Mouse (Mus musculus): Measurements from ENCODE around the gene Pou2f2. TPM values are rescaled to one million over a fixed set of nuclear protein-coding genes. Genes with fewer than 3 reads are reported as not detected.
A peak's percentile ranks its signal among the peaks of the same experiment; 100 is the strongest.

Pou2f2 gene
- 1 to 10 TPM; 6.9 to 8.1 TPM for total RNA-seq (2021)
- long read RNA-seq, partial matches to known transcripts, result 0 of 2 reads
- long read RNA-seq, other reads (novel, unspliced or antisense), result 2 of 2 reads

GRCm38 (mm10) chr7:25179606-25180161 is at the start of gene Pou2f2:
Pou2f2 (minus strand) TSS chr7:25179726.
- DNase-seq (ENCODE audit: low spot score in 2 of 2), result peak; percentile 83 to 85

- DNase-seq (ENCODE audit: low spot score in 2 of 2), result peak in 1 of 2 experiments; percentile 66
Measured at GRCm38 (mm10) chr7:25227523-25228300, 48.2 kb upstream of the Pou2f2 start.

- no peak for DNase-seq (ENCODE audit: low spot score in 2 of 2)
Measured at GRCm38 (mm10) chr7:25222275-25222967, 42.9 kb upstream of the Pou2f2 start.

GRCm38 (mm10) chr7:25221102-25221883 is 41.8 kb upstream of the Pou2f2 start, which contains the start of gene Zfp526:
Zfp526 (plus strand) TSS chr7:25221425.
- DNase-seq (ENCODE audit: low spot score in 2 of 2), result peak; percentile 98 to 99

GRCm38 (mm10) chr7:25220457-25221101 is 41.1 kb upstream of the Pou2f2 start, which contains the start of gene Dedd2:
Dedd2 (minus strand) TSS chr7:25220615.
- DNase-seq (ENCODE audit: low spot score in 2 of 2), result no peak

- peak; percentile 95 to 97 for DNase-seq (ENCODE audit: low spot score in 2 of 2)
Measured at GRCm38 (mm10) chr7:25219756-25220456, 40.4 kb upstream of the Pou2f2 start.

GRCm38 (mm10) chr7:25219416-25219750 is 39.9 kb upstream of the Pou2f2 start:
- DNase-seq (ENCODE audit: low spot score in 2 of 2), result peak in 1 of 2 experiments; percentile 45

GRCm38 (mm10) chr7:25218705-25219415 is 39.3 kb upstream of the Pou2f2 start:
- peak in 1 of 2 experiments; percentile 44 for DNase-seq (ENCODE audit: low spot score in 2 of 2)

GRCm38 (mm10) chr7:25217653-25218395 is 38.3 kb upstream of the Pou2f2 start:
- no peak for DNase-seq (ENCODE audit: low spot score in 2 of 2)

GRCm38 (mm10) chr7:25214172-25214571 is 34.6 kb upstream of the Pou2f2 start:
- DNase-seq (ENCODE audit: low spot score in 2 of 2), result no peak

GRCm38 (mm10) chr7:25213099-25213498 is 33.6 kb upstream of the Pou2f2 start:
- DNase-seq (ENCODE audit: low spot score in 2 of 2), result no peak

- DNase-seq (ENCODE audit: low spot score in 2 of 2), result no peak
Measured at GRCm38 (mm10) chr7:25210482-25210881, 31.0 kb upstream of the Pou2f2 start.

- no peak for DNase-seq (ENCODE audit: low spot score in 2 of 2)
Measured at GRCm38 (mm10) chr7:25209161-25209622, 29.7 kb upstream of the Pou2f2 start.

- DNase-seq (ENCODE audit: low spot score in 2 of 2), result no peak
Measured at GRCm38 (mm10) chr7:25206094-25206830, 26.7 kb upstream of the Pou2f2 start.

GRCm38 (mm10) chr7:25205355-25206093 is 26.0 kb upstream of the Pou2f2 start:
- DNase-seq (ENCODE audit: low spot score in 2 of 2), result no peak

GRCm38 (mm10) chr7:25203624-25204023 is 24.1 kb upstream of the Pou2f2 start:
- DNase-seq (ENCODE audit: low spot score in 2 of 2), result no peak

GRCm38 (mm10) chr7:25197384-25198018 is 18.0 kb upstream of the Pou2f2 start:
- DNase-seq (ENCODE audit: low spot score in 2 of 2), result no peak
